Comparison of ENCODE assay signal across 8 mouse cellular contexts in genomic region chr2:26575378-26575777, GRCm38 (mm10). TPM values are rescaled to one million over a fixed set of nuclear protein-coding genes. Genes with fewer than 3 reads are reported as not detected.
DNase-seq lines count a peak whose midpoint lies in the region; ATAC-seq lines count a peak whose summit lies in the region.
"Had no signal": no experiment of that assay in that cellular context is flagged by ENCODE, and none has a peak within 500 bp of the region (broad histone marks: within the 10 kb centered on the region; RNA-seq: fewer than 3 reads in every experiment).

No protein-coding gene starts in this region.

- peaks cover 77% of the 10 kb centered on the region for H3K4me1 ChIP-seq in hindbrain, embryonic 10.5 days (replicated peaks)
- H3K4me1 ChIP-seq in hindbrain, embryonic 12.5 days, result peaks cover 29% of the 10 kb centered on the region
- H3K4me1 ChIP-seq in lung, embryonic 16.5 days (replicated peaks; ENCODE audit: control insufficient read depth, insufficient read depth, low read length), result peaks cover 35% of the 10 kb centered on the region
- H3K4me1 ChIP-seq in limb, embryonic 10.5 days, result peaks cover 47% of the 10 kb centered on the region
- H3K4me1 ChIP-seq in liver, embryonic 16.5 days (ENCODE audit: control insufficient read depth, low read depth, low read length), result peaks cover 43% of the 10 kb centered on the region

- H3K9me3 ChIP-seq in hindbrain, embryonic 10.5 days, result no peaks in the 10 kb centered on the region
- no peaks in the 10 kb centered on the region for H3K9me3 ChIP-seq in hindbrain, embryonic 12.5 days (replicated peaks)
- no peaks in the 10 kb centered on the region for H3K9me3 ChIP-seq in lung, embryonic 16.5 days (ENCODE audit: control insufficient read depth, low read length)
- no peaks in the 10 kb centered on the region for H3K9me3 ChIP-seq in limb, embryonic 10.5 days (replicated peaks)
- no peaks in the 10 kb centered on the region for H3K9me3 ChIP-seq in liver, embryonic 16.5 days (replicated peaks; ENCODE audit: control insufficient read depth, low read length)

- DNase-seq in hindbrain, embryonic 10.5 days (ENCODE audit: low spot score), result no peak
- no peak for DNase-seq in lung, adult 18-20 months
- DNase-seq in limb, embryonic 10.5 days (ENCODE audit: low spot score), result no peak

- H3K27ac ChIP-seq in hindbrain, embryonic 10.5 days, result peak overlapping the region; percentile 79
- no peak overlapping the region for H3K27ac ChIP-seq in hindbrain, embryonic 12.5 days
- peak overlapping the region; percentile 54 for H3K27ac ChIP-seq in lung, embryonic 16.5 days (ENCODE audit: low read length)
- peak overlapping the region; percentile 85 for H3K27ac ChIP-seq in limb, embryonic 10.5 days
- H3K27ac ChIP-seq in liver, embryonic 16.5 days (ENCODE audit: low read length), result peak overlapping the region; percentile 55

- no peaks in the 10 kb centered on the region for H3K36me3 ChIP-seq in hindbrain, embryonic 10.5 days
- no peaks in the 10 kb centered on the region for H3K36me3 ChIP-seq in hindbrain, embryonic 12.5 days
- no peaks in the 10 kb centered on the region for H3K36me3 ChIP-seq in lung, embryonic 16.5 days (ENCODE audit: control insufficient read depth, insufficient read depth, low read length)
- H3K36me3 ChIP-seq in limb, embryonic 10.5 days, result no peaks in the 10 kb centered on the region
- no peaks in the 10 kb centered on the region for H3K36me3 ChIP-seq in liver, embryonic 16.5 days (ENCODE audit: control insufficient read depth, insufficient read depth)

- H3K4me2 ChIP-seq in hindbrain, embryonic 12.5 days (replicated peaks), result no peak overlapping the region
- H3K4me2 ChIP-seq in lung, embryonic 16.5 days (ENCODE audit: low read depth, low read length), result no peak overlapping the region; the same call in 1 of the 2 replicates
- H3K4me2 ChIP-seq in liver, embryonic 16.5 days (ENCODE audit: low read depth, low read length), result peak overlapping the region; percentile 46; the same call in 1 of the 2 replicates

- no peak overlapping the region for H3K9ac ChIP-seq in hindbrain, embryonic 12.5 days
- H3K9ac ChIP-seq in lung, embryonic 16.5 days (ENCODE audit: low read length), result peak overlapping the region; percentile 12
- peak overlapping the region; percentile 33; the same call in 1 of the 2 replicates for H3K9ac ChIP-seq in liver, embryonic 16.5 days (ENCODE audit: low read depth, low read length)

- WGBS in hindbrain, embryonic 10.5 days, result 84% methylated on average over 1 of the region's 1 CpGs
- 64% methylated on average over 1 of the region's 1 CpGs for WGBS in hindbrain, embryonic 12.5 days
- 75% methylated on average over 1 of the region's 1 CpGs for WGBS in lung, embryonic 16.5 days
- WGBS in limb, embryonic 10.5 days, result 90% methylated on average over 1 of the region's 1 CpGs
- 38% methylated on average over 1 of the region's 1 CpGs for WGBS in liver, embryonic 16.5 days (ENCODE audit: insufficient replicate concordance)

- no peak for ATAC-seq in hindbrain, embryonic 12.5 days (ENCODE audit: low FRiP score)
- ATAC-seq in lung, embryonic 16.5 days (ENCODE audit: low read depth), result no peak
- no peak for ATAC-seq in liver, embryonic 16.5 days (ENCODE audit: low read depth)
- no peak for ATAC-seq in activated CD4-positive, CD25-positive, alpha-beta regulatory T cell, adult 4 months

- H3K27me3 ChIP-seq in hindbrain, embryonic 10.5 days (ENCODE audit: insufficient read depth, poor library complexity, severe bottlenecking), result no peaks in the 10 kb centered on the region
- no peaks in the 10 kb centered on the region for H3K27me3 ChIP-seq in hindbrain, embryonic 12.5 days
- H3K27me3 ChIP-seq in lung, embryonic 16.5 days (ENCODE audit: control insufficient read depth, insufficient read depth, low read depth, low read length), result no peaks in the 10 kb centered on the region
- H3K27me3 ChIP-seq in limb, embryonic 10.5 days (ENCODE audit: low read depth, poor library complexity, severe bottlenecking), result no peaks in the 10 kb centered on the region
- no peaks in the 10 kb centered on the region for H3K27me3 ChIP-seq in liver, embryonic 16.5 days (ENCODE audit: control insufficient read depth, insufficient read depth, low read depth, low read length)

- H3K4me3 ChIP-seq in hindbrain, embryonic 10.5 days, result no peak overlapping the region; the same call in 1 of the 2 replicates
- H3K4me3 ChIP-seq in hindbrain, embryonic 12.5 days, result no peak overlapping the region
- H3K4me3 ChIP-seq in lung, embryonic 16.5 days (ENCODE audit: low read length), result no peak overlapping the region
- H3K4me3 ChIP-seq in limb, embryonic 10.5 days, result no peak overlapping the region
- 0 out of 2 replicates have a peak overlapping the region, but pooled peaks have one; percentile 7 for H3K4me3 ChIP-seq in liver, embryonic 16.5 days (ENCODE audit: low read depth, low read length)

RNA-seq across cellular contexts. Expression of gene Egfl7, which starts 4.4 kb away (rescaled TPM):
- polyA plus RNA-seq in hindbrain, embryonic 10.5 days (2016; fragmentation: Nextera tagmentation; extraction: Ambion mirVana), result 78.3 and 101 TPM in 2 replicates
- 61.4 and 72.1 TPM in 2 replicates for polyA plus RNA-seq in hindbrain, embryonic 12.5 days (2016; fragmentation: Nextera tagmentation; extraction: Ambion mirVana)
- 371 and 375 TPM in 2 replicates for polyA plus RNA-seq in lung, embryonic 16.5 days (2015; fragmentation: Nextera tagmentation; extraction: Ambion mirVana)
- 96.5 and 97.2 TPM in 2 replicates for polyA plus RNA-seq in limb, embryonic 10.5 days (2016; fragmentation: Nextera tagmentation; extraction: Ambion mirVana)
- polyA plus RNA-seq in liver, embryonic 16.5 days (2015; fragmentation: Nextera tagmentation; extraction: Ambion mirVana), result 50.9 and 54.3 TPM in 2 replicates
- polyA plus RNA-seq in activated CD4-positive, CD25-positive, alpha-beta regulatory T cell, adult 4 months (2017; shearing (Covaris generic)), result 1 to 10 TPM in 1 of 2 experiments, under 1 TPM in 1; 0.95 to 1.3 TPM

RNA-seq across cellular contexts. Expression of gene Gm20532, which starts 11.1 kb away (rescaled TPM):
- not detected in 2 replicates for polyA plus RNA-seq in hindbrain, embryonic 10.5 days (2016; fragmentation: Nextera tagmentation; extraction: Ambion mirVana)
- not detected in 2 replicates for polyA plus RNA-seq in hindbrain, embryonic 12.5 days (2016; fragmentation: Nextera tagmentation; extraction: Ambion mirVana)
- polyA plus RNA-seq in lung, embryonic 16.5 days (2015; fragmentation: Nextera tagmentation; extraction: Ambion mirVana), result not detected in 2 replicates
- polyA plus RNA-seq in limb, embryonic 10.5 days (2016; fragmentation: Nextera tagmentation; extraction: Ambion mirVana), result not detected in 2 replicates
- polyA plus RNA-seq in liver, embryonic 16.5 days (2015; fragmentation: Nextera tagmentation; extraction: Ambion mirVana), result not detected in 2 replicates
- polyA plus RNA-seq in activated CD4-positive, CD25-positive, alpha-beta regulatory T cell, adult 4 months (2017; shearing (Covaris generic)), result not detected
- polyA plus RNA-seq: testis, adult 2 months had no signal

RNA-seq across cellular contexts. Expression of gene Agpat2, which starts 28.8 kb away (rescaled TPM):
- 12.3 and 13.5 TPM in 2 replicates for polyA plus RNA-seq in hindbrain, embryonic 10.5 days (2016; fragmentation: Nextera tagmentation; extraction: Ambion mirVana)
- polyA plus RNA-seq in hindbrain, embryonic 12.5 days (2016; fragmentation: Nextera tagmentation; extraction: Ambion mirVana), result 11.7 and 13.1 TPM in 2 replicates
- polyA plus RNA-seq in lung, embryonic 16.5 days (2015; fragmentation: Nextera tagmentation; extraction: Ambion mirVana), result 43.0 and 44.8 TPM in 2 replicates
- polyA plus RNA-seq in limb, embryonic 10.5 days (2016; fragmentation: Nextera tagmentation; extraction: Ambion mirVana), result 13.2 and 14.5 TPM in 2 replicates
- polyA plus RNA-seq in liver, embryonic 16.5 days (2015; fragmentation: Nextera tagmentation; extraction: Ambion mirVana), result 58.3 and 65.7 TPM in 2 replicates
- 10 to 100 TPM in 1 of 2 experiments, 1 to 10 TPM in 1; 8.2 to 11.0 TPM for polyA plus RNA-seq in activated CD4-positive, CD25-positive, alpha-beta regulatory T cell, adult 4 months (2017; shearing (Covaris generic))

RNA-seq across cellular contexts. Expression of gene Fam69b, which starts 52.9 kb away (rescaled TPM):
- polyA plus RNA-seq in hindbrain, embryonic 10.5 days (2016; fragmentation: Nextera tagmentation; extraction: Ambion mirVana), result 32.8 and 48.5 TPM in 2 replicates
- polyA plus RNA-seq in hindbrain, embryonic 12.5 days (2016; fragmentation: Nextera tagmentation; extraction: Ambion mirVana), result 70.1 and 73.7 TPM in 2 replicates
- polyA plus RNA-seq in lung, embryonic 16.5 days (2015; fragmentation: Nextera tagmentation; extraction: Ambion mirVana), result 16.5 and 17.1 TPM in 2 replicates
- 31.3 and 43.3 TPM in 2 replicates for polyA plus RNA-seq in limb, embryonic 10.5 days (2016; fragmentation: Nextera tagmentation; extraction: Ambion mirVana)
- 0.61 and 1.3 TPM in 2 replicates for polyA plus RNA-seq in liver, embryonic 16.5 days (2015; fragmentation: Nextera tagmentation; extraction: Ambion mirVana)
- polyA plus RNA-seq in activated CD4-positive, CD25-positive, alpha-beta regulatory T cell, adult 4 months (2017; shearing (Covaris generic)), result 1 to 10 TPM in 1 of 2 experiments, under 1 TPM in 1; 0.90 to 2.1 TPM

RNA-seq across cellular contexts. Expression of gene Notch1, which starts 58.9 kb away (rescaled TPM):
- polyA plus RNA-seq in hindbrain, embryonic 10.5 days (2016; fragmentation: Nextera tagmentation; extraction: Ambion mirVana), result 39.1 and 46.4 TPM in 2 replicates
- polyA plus RNA-seq in hindbrain, embryonic 12.5 days (2016; fragmentation: Nextera tagmentation; extraction: Ambion mirVana), result 38.0 and 41.0 TPM in 2 replicates
- 20.5 and 22.0 TPM in 2 replicates for polyA plus RNA-seq in lung, embryonic 16.5 days (2015; fragmentation: Nextera tagmentation; extraction: Ambion mirVana)
- 8.5 and 11.8 TPM in 2 replicates for polyA plus RNA-seq in limb, embryonic 10.5 days (2016; fragmentation: Nextera tagmentation; extraction: Ambion mirVana)
- polyA plus RNA-seq in liver, embryonic 16.5 days (2015; fragmentation: Nextera tagmentation; extraction: Ambion mirVana), result 2.8 and 3.1 TPM in 2 replicates
- 10 to 100 TPM; 22.2 to 28.7 TPM for polyA plus RNA-seq in activated CD4-positive, CD25-positive, alpha-beta regulatory T cell, adult 4 months (2017; shearing (Covaris generic))

Comparison
In these comparisons a context has a peak if more than half of its experiments do, and no peak if none do; other contexts are left out.
1. RNA of gene Egfl7, which starts 4.4 kb away (polyA plus RNA-seq): 371 to 375 TPM in lung, embryonic 16.5 days, 96.5 to 97.2 TPM in limb, embryonic 10.5 days, 78.3 to 101 TPM in hindbrain, embryonic 10.5 days, 61.4 to 72.1 TPM in hindbrain, embryonic 12.5 days and 50.9 to 54.3 TPM in liver, embryonic 16.5 days; 0.95 to 1.3 TPM in activated CD4-positive, CD25-positive, alpha-beta regulatory T cell, adult 4 months; every median in the first group is over 10 times any median in the second.